Mouse (Mus musculus) midbrain, embryonic 10.5 days (tissue): ENCODE measurements around the gene Zfp979. TPM values are rescaled to one million over a fixed set of nuclear protein-coding genes. Genes with fewer than 3 reads are reported as not detected.
"Not testable (repeated sequence)": the region's sequence is repeated elsewhere in the genome, so short reads cannot be mapped to it uniquely, and the experiment has no call there.

Experiments
- DNase-seq: peaks from one replicate; pipeline ENCODE4 v3.0.0-alpha.2; 2017; ENCODE audit warnings: low spot score
- H3K27ac ChIP-seq: fragments of 300-500 bp; sonication (generic); replicated peaks from 2 replicates; pipeline ENCODE4 v1.5.1; 2016; ENCODE audit warnings: mild to moderate bottlenecking
- H3K27me3 ChIP-seq: fragments of 300-500 bp; sonication (generic); 2 replicates; pipeline ENCODE4 v1.6.1; 2016; ENCODE audit warnings: low read depth, mild to moderate bottlenecking; ENCODE audit not compliant: poor library complexity, severe bottlenecking
- H3K36me3 ChIP-seq: fragments of 300-500 bp; sonication (generic); 2 replicates; pipeline ENCODE4 v1.6.1; 2016; ENCODE audit warnings: mild to moderate bottlenecking, moderate library complexity
- H3K4me1 ChIP-seq: fragments of 300-500 bp; sonication (generic); 2 replicates; pipeline ENCODE4 v1.6.1; 2016
- H3K4me3 ChIP-seq: fragments of 300-500 bp; sonication (generic); 2 replicates; pipeline ENCODE4 v1.5.1; 2016; ENCODE audit warnings: mild to moderate bottlenecking, moderate library complexity
- H3K9me3 ChIP-seq: fragments of 300-500 bp; sonication (generic); replicated peaks from 2 replicates; pipeline ENCODE4 v1.6.1; 2016; ENCODE audit warnings: mild to moderate bottlenecking
- WGBS: fragments of 180-500 bp; shearing (Covaris S2); methylation state at CpG from one replicate; pipeline ENCODE4 v1.1.7; 2016; 5-methylcytosine and 5-hydroxymethylcytosine counted together
- polyA plus RNA-seq: library from polyadenylated mRNA; unstranded; fragments of >200 nt; fragmentation: Nextera tagmentation; extraction: Ambion mirVana; gene quantifications from 2 replicates; pipeline ENCODE4 v1.2.1, GENCODE M21; 2016

Gene Zfp979
- polyA plus RNA-seq, 1 experiment from 2014 or later: 2.7 TPM

DNA sequence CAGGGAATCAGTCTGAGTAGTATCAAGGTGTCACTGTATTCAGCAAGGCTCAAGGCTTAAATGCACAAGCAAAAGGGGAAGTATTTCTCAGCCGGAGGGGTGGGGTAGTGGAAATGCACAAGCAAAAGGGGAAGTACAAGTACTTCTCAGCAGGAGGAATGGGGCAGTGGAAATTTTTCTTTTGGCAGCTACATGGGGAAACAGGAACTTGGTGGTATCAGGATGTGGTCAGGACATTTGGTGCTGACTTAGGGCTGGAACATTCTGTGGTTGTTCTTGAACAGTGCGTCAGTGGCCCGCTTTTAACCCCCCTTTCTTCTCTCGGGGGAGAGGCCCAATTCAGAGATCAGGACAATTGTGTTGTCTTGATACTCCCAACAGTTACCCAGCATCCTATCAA lies 62.9 kb downstream of the Zfp979 start:
- not testable (repeated sequence) for H3K27ac ChIP-seq, H3K36me3 ChIP-seq, H3K4me3 ChIP-seq, H3K4me1 ChIP-seq, DNase-seq, H3K27me3 ChIP-seq
- H3K9me3 ChIP-seq: peaks cover 44% of the 10 kb centered on the region
- WGBS: 92% methylated on average over 4 of the region's 4 CpGs

DNA sequence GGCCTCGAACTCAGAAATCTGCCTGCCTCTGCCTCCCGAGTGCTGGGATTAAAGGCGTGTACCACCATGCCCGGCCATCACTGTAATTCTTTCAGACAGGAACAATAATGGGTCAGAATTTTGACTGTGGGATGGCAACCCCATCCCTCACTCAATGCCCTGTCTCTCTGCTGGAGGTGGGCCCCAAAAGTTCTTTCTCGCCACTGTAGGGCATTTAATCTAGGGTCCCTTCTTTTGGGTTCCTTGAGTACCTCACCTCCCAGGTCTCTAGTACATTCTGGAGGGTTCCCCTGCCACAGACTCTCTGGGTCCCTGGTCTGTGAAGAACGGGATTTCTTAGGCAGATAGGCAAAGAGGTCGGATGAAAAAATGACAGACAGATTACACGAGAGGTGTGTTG lies 71.2 kb downstream of the Zfp979 start:
- DNase-seq, H3K4me3 ChIP-seq, H3K27ac ChIP-seq, H3K4me1 ChIP-seq, H3K27me3 ChIP-seq, H3K36me3 ChIP-seq: not testable (repeated sequence)
- H3K9me3 ChIP-seq: peaks cover 16% of the 10 kb centered on the region; the same call in 1 of the 2 replicates
- 87% methylated on average over 8 of the region's 8 CpGs for WGBS

DNA sequence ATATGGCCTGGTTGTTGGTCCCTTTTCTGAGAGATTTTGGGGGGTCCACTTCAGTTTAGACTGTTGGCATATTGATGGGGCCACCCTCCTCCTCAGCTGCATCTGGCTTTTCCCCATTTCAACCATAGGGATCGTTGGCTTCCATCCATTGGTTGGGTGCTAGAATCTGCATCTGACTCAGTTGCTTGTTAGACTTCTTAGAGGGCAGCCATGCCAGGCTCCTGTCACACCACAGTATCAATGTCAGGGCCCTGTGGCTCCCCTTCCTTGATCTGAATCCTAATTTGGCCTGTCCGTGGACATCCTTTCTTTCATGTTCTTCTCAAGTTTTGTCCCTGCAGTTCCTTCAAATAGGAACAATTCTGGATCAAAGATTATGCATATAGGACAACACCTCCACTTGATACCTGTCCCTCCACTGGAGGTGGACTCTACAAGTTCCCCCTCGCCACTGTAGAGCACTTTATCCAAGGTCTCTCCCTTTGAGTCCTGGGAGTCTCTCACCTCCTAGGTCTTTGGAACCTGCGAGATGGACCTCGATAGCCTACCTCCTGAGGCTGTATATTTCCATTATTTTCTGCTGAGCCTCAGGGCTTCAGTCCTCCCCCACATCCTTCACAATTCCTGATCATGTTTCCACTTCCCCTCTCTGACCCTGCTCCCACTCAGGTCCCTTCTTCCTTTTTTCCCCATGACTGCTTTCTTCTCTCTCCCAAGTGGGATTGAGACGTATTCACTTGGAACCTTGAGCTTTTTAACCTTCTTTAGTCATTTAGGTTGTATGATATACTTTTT lies 76.7 kb downstream of the Zfp979 start:
- H3K27ac ChIP-seq: no peak overlapping the region
- H3K9me3 ChIP-seq: peaks cover 17% of the 10 kb centered on the region
- WGBS: 74% methylated on average over 6 of the region's 6 CpGs
- no peaks in the 10 kb centered on the region for H3K36me3 ChIP-seq
- no peaks in the 10 kb centered on the region for H3K4me1 ChIP-seq
- H3K27me3 ChIP-seq: no peaks in the 10 kb centered on the region
- no peak for DNase-seq
- no peak overlapping the region for H3K4me3 ChIP-seq

Other genes with a start within 250 kb of the Zfp979 start
- gene Zfp982, start 150.1 kb downstream of the Zfp979 start, polyA plus RNA-seq: 6.5 and 8.1 TPM in 2 replicates
- 0.46 and 0.47 TPM in 2 replicates for gene Gm16503, start 102.3 kb downstream of the Zfp979 start, polyA plus RNA-seq
- gene Zfp985, start 89.2 kb downstream of the Zfp979 start, polyA plus RNA-seq: 0.06 and 0.23 TPM in 2 replicates
- gene Zfp534, start 60.0 kb upstream of the Zfp979 start, polyA plus RNA-seq: not detected in 2 replicates
- 5.8 and 7.4 TPM in 2 replicates for gene Zfp984, start 167.3 kb upstream of the Zfp979 start, polyA plus RNA-seq
- gene Zfp933, start 205.9 kb upstream of the Zfp979 start, polyA plus RNA-seq: 5.3 and 5.9 TPM in 2 replicates
- 73.8 and 79.9 TPM in 2 replicates for gene Miip, start 226.3 kb upstream of the Zfp979 start, polyA plus RNA-seq
- 16.7 TPM in 2 replicates for gene Fv1, start 226.5 kb upstream of the Zfp979 start, polyA plus RNA-seq